Mouse (Mus musculus) spleen, adult 2 months (tissue): ENCODE data around the gene Lrig2.

Source experiments
- CTCF ChIP-seq: fragments of 200-500 bp; IDR thresholded peaks from 2 replicates; pipeline ENCODE4 v1.5.1; 2011; ENCODE audit warnings: mild to moderate bottlenecking, inconsistent platforms; ENCODE audit not compliant: insufficient read depth, insufficient read length, insufficient replicate concordance; ENCODE audit errors: extremely low read depth
- POLR2A ChIP-seq: fragments of 200-500 bp; IDR thresholded peaks from 2 replicates; pipeline ENCODE4 v1.6.1; 2011; ENCODE audit warnings: low read depth, low read length, inconsistent platforms

GRCm38 (mm10) chr3:104373907-104374306 lies 137.8 kb downstream of the Lrig2 start:
- TF ChIP-seq CTCF (no peak), POLR2A (no peak)
